Mouse (Mus musculus) hindbrain, postnatal 0 days (tissue): ENCODE measurements at regions not wholly inside any gene's neighbourhood (a gene's known extent, or its start where the extent isn't known, plus 50 kb on each side); places are given as distances from the start of the nearest gene placed in this dataset.

Experiments used
- ATAC-seq: fragments of 200-750 bp; cut with Nextera tagmentation; 2 replicates; pipeline ENCODE4 v1.8.0; 2017; ENCODE audit warnings: mild to moderate bottlenecking, moderate TSS enrichment, moderate library complexity
- DNase-seq: peaks from one replicate; pipeline ENCODE4 v3.0.0-alpha.2; 2015; ENCODE audit warnings: low spot score
- H3K27ac ChIP-seq: fragments of 300-500 bp; sonication (generic); 2 replicates; pipeline ENCODE4 v1.5.1; 2014; ENCODE audit warnings: mild to moderate bottlenecking
- H3K27me3 ChIP-seq: fragments of 300-500 bp; sonication (generic); 2 replicates; pipeline ENCODE4 v1.6.1; 2014; ENCODE audit warnings: low read length, mixed read lengths; ENCODE audit not compliant: insufficient read depth
- H3K36me3 ChIP-seq: fragments of 300-500 bp; sonication (generic); 2 replicates; pipeline ENCODE4 v1.6.1; 2014; ENCODE audit warnings: low read length, mixed read lengths; ENCODE audit not compliant: insufficient read depth
- H3K4me1 ChIP-seq: fragments of 300-500 bp; sonication (generic); 2 replicates; pipeline ENCODE4 v1.6.1; 2014; ENCODE audit warnings: antibody characterized with exemption, low read length, mixed read lengths; ENCODE audit not compliant: insufficient read depth
- H3K4me2 ChIP-seq: fragments of 300-500 bp; sonication (generic); 2 replicates; pipeline ENCODE4 v1.6.1; 2014; ENCODE audit warnings: low read depth, mild to moderate bottlenecking, low read length, moderate library complexity, mixed read lengths
- H3K4me3 ChIP-seq: fragments of 300-500 bp; sonication (generic); 2 replicates; pipeline ENCODE4 v1.5.1; 2014; ENCODE audit warnings: low read length
- H3K9ac ChIP-seq: fragments of 300-500 bp; sonication (generic); replicated peaks from 2 replicates; pipeline ENCODE4 v1.6.1; 2014; ENCODE audit warnings: mild to moderate bottlenecking, low read length, moderate library complexity, mixed read lengths
- H3K9me3 ChIP-seq: fragments of 300-500 bp; sonication (generic); 2 replicates; pipeline ENCODE4 v1.6.1; 2016; ENCODE audit warnings: low read length, mixed read lengths
- CTCF ChIP-seq: IDR thresholded peaks from 2 replicates; pipeline ENCODE4 v1.5.1; 2016; ENCODE audit warnings: antibody characterized with exemption, control low read depth, low read depth
- WGBS: fragments of 180-500 bp; shearing (Covaris S2); extraction: QIAGEN DNeasy Blood & Tissue Kit; methylation state at CpG from one replicate; pipeline ENCODE4 v1.1.7; 2014; 5-methylcytosine and 5-hydroxymethylcytosine counted together

- Histone ChIP-seq H3K4me1 (no peaks in the 10 kb centered on the region), H3K27ac (no peak overlapping the region), H3K27me3 (no peaks in the 10 kb centered on the region), H3K9me3 (no peaks in the 10 kb centered on the region), H3K4me3 (no peak overlapping the region), H3K4me2 (no peak overlapping the region), H3K36me3 (no peaks in the 10 kb centered on the region), H3K9ac (no peak overlapping the region)
- DNase-seq: no peak
- WGBS: 29% methylated on average over 15 of the region's 15 CpGs
- TF ChIP-seq CTCF: no peak
- ATAC-seq: no peak
Measured at GRCm38 (mm10) chr9:118246820-118247628, 97.0 kb upstream of the Cmc1 start.

GRCm38 (mm10) chr9:118253829-118254228, 103.9 kb upstream of the Cmc1 start:
- no peak for ATAC-seq
- H3K4me3 ChIP-seq: no peak overlapping the region
- H3K4me2 ChIP-seq: no peak overlapping the region
- H3K9me3 ChIP-seq: no peaks in the 10 kb centered on the region
- DNase-seq: no peak
- no peak overlapping the region for H3K27ac ChIP-seq
- no peak for TF ChIP-seq CTCF
- no peaks in the 10 kb centered on the region for H3K27me3 ChIP-seq
- H3K36me3 ChIP-seq: no peaks in the 10 kb centered on the region
- H3K9ac ChIP-seq: no peak overlapping the region
- H3K4me1 ChIP-seq: no peaks in the 10 kb centered on the region

GRCm38 (mm10) chr9:118255200-118255733, 105.3 kb upstream of the Cmc1 start:
- Histone ChIP-seq H3K27me3 (no peaks in the 10 kb centered on the region), H3K4me2 (no peak overlapping the region), H3K9me3 (no peaks in the 10 kb centered on the region), H3K27ac (no peak overlapping the region), H3K4me1 (no peaks in the 10 kb centered on the region), H3K9ac (no peak overlapping the region), H3K4me3 (no peak overlapping the region), H3K36me3 (no peaks in the 10 kb centered on the region)
- ATAC-seq (no peak), DNase-seq (no peak)
- TF ChIP-seq CTCF: no peak
- whole genome bisulfite sequencing: 34% methylated on average over 9 of the region's 9 CpGs

- 4% methylated on average over 11 of the region's 11 CpGs for WGBS
- no peaks in the 10 kb centered on the region for H3K4me1 ChIP-seq
- no peaks in the 10 kb centered on the region for H3K36me3 ChIP-seq
- no peak for TF ChIP-seq CTCF
- DNase-seq (peak; percentile 78), ATAC-seq (peak; percentile 79)
- 0 out of 2 replicates have a peak overlapping the region, but pooled peaks have one; percentile 13 for H3K4me2 ChIP-seq
- no peak overlapping the region for H3K27ac ChIP-seq
- H3K9me3 ChIP-seq: no peaks in the 10 kb centered on the region
- H3K4me3 ChIP-seq: no peak overlapping the region
- H3K9ac ChIP-seq: no peak overlapping the region
- H3K27me3 ChIP-seq: no peaks in the 10 kb centered on the region
Measured at GRCm38 (mm10) chr9:118255751-118256266, 105.8 kb upstream of the Cmc1 start.

- TF ChIP-seq CTCF: no peak
- Histone ChIP-seq H3K9me3 (no peaks in the 10 kb centered on the region), H3K27ac (no peak overlapping the region), H3K27me3 (no peaks in the 10 kb centered on the region), H3K4me1 (no peaks in the 10 kb centered on the region), H3K4me2 (no peak overlapping the region), H3K4me3 (no peak overlapping the region), H3K36me3 (no peaks in the 10 kb centered on the region), H3K9ac (no peak overlapping the region)
- ATAC-seq (no peak), DNase-seq (no peak)
- 55% methylated on average over 5 of the region's 5 CpGs for WGBS
Measured at GRCm38 (mm10) chr9:118266298-118266697, 116.3 kb upstream of the Cmc1 start.

GRCm38 (mm10) chr9:118271681-118272080, 121.7 kb upstream of the Cmc1 start:
- Histone ChIP-seq H3K9ac (no peak overlapping the region), H3K27ac (no peak overlapping the region), H3K4me2 (no peak overlapping the region), H3K36me3 (no peaks in the 10 kb centered on the region), H3K4me1 (no peaks in the 10 kb centered on the region), H3K27me3 (no peaks in the 10 kb centered on the region), H3K9me3 (no peaks in the 10 kb centered on the region), H3K4me3 (no peak overlapping the region)
- no peak for TF ChIP-seq CTCF
- 84% methylated on average over 12 of the region's 12 CpGs for WGBS
- DNase-seq: no peak
- ATAC-seq: no peak
